Mouse (Mus musculus) thymus, adult 2 months (tissue): ENCODE data around the gene Opcml.

Source experiments
- CTCF ChIP-seq: fragments of 200-500 bp; IDR thresholded peaks from 2 replicates; pipeline ENCODE4 v1.5.1; 2012; ENCODE audit warnings: mild to moderate bottlenecking, control low read depth, low read length, moderate library complexity, borderline replicate concordance; ENCODE audit not compliant: control insufficient read depth, poor library complexity, insufficient read depth; ENCODE audit errors: extremely low read depth
- POLR2A ChIP-seq: fragments of 200-500 bp; IDR thresholded peaks from 2 replicates; pipeline ENCODE4 v1.6.1; 2012; ENCODE audit warnings: mild to moderate bottlenecking, low read length, control low read depth, moderate library complexity; ENCODE audit not compliant: control insufficient read depth, poor library complexity, insufficient read depth; ENCODE audit errors: extremely low read depth

DNA sequence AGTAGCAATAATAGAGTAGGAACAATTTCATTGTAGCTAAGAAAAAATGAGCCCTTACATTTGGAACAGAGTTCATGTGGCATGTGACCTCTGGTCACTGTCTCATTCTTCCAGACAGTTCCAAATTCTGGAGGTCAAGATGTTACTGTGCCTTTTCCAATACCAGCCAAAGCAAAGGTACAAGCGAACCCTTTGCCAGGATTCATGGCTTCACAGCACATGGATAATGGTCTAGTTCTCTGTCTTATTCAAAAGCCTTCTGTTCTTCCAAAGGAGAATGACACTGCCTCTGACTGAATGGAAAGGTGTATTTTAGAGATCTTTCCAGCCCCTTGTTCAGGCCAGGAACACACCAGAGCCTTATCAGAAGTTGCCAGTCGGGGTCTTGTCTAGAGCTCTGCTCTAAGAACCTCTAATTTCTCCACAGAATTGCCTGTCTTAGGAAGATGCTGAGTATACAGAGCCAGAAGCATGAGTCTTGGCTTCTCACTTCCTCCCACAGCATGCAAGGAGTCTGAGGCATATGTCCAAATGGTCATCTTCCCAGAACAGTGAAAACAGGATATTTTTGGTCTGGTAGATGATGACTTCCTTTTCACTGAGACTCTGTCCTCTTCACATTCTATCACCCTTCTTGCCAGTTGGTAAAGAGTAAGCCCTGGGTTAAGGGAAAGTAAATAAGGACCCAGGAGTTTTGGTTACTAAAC is 827.8 kb downstream of the Opcml start:
- no peak for TF ChIP-seq CTCF
- TF ChIP-seq POLR2A, result no peak
